Mouse (Mus musculus) embryonic facial prominence, embryonic 14.5 days (tissue): ENCODE results near the gene Adh6b. TPM values are rescaled to one million over a fixed set of nuclear protein-coding genes. Genes with fewer than 3 reads are reported as not detected.

Experiments
- ATAC-seq: fragments of 200-750 bp; cut with Nextera tagmentation; 2 replicates; pipeline ENCODE4 v1.8.0; 2017; ENCODE audit warnings: low read depth, moderate number of reproducible peaks, moderate TSS enrichment
- DNase-seq: peaks from one replicate; pipeline ENCODE4 v3.0.0-alpha.2; 2015; ENCODE audit warnings: low spot score
- H3K27ac ChIP-seq: fragments of 300-500 bp; sonication (generic); replicated peaks from 2 replicates; pipeline ENCODE4 v1.5.1; 2014; ENCODE audit warnings: low read depth, mild to moderate bottlenecking, low read length, moderate library complexity
- H3K27me3 ChIP-seq: fragments of 300-500 bp; sonication (generic); replicated peaks from 2 replicates; pipeline ENCODE4 v1.6.1; 2014; ENCODE audit warnings: low read length; ENCODE audit not compliant: control insufficient read depth, insufficient read depth
- H3K36me3 ChIP-seq: fragments of 300-500 bp; sonication (generic); 2 replicates; pipeline ENCODE4 v1.6.1; 2014; ENCODE audit warnings: low read length, mixed read lengths; ENCODE audit not compliant: control insufficient read depth, insufficient read depth
- H3K4me1 ChIP-seq: fragments of 300-500 bp; sonication (generic); 2 replicates; pipeline ENCODE4 v1.6.1; 2014; ENCODE audit warnings: antibody characterized with exemption, low read length; ENCODE audit not compliant: control insufficient read depth, insufficient read depth
- H3K4me2 ChIP-seq: fragments of 300-500 bp; sonication (generic); 2 replicates; pipeline ENCODE4 v1.6.1; 2014; ENCODE audit warnings: low read depth, mild to moderate bottlenecking, low read length, moderate library complexity, mixed read lengths
- H3K4me3 ChIP-seq: fragments of 300-500 bp; sonication (generic); 2 replicates; pipeline ENCODE4 v1.5.1; 2014; ENCODE audit warnings: low read depth, mild to moderate bottlenecking, low read length
- H3K9ac ChIP-seq: fragments of 300-500 bp; sonication (generic); 2 replicates; pipeline ENCODE4 v1.6.1; 2014; ENCODE audit warnings: low read depth, mild to moderate bottlenecking, low read length, moderate library complexity, mixed read lengths
- H3K9me3 ChIP-seq: fragments of 300-500 bp; sonication (generic); 2 replicates; pipeline ENCODE4 v1.6.1; 2016; ENCODE audit warnings: low read length; ENCODE audit not compliant: control insufficient read depth
- WGBS: fragments of 180-500 bp; shearing (Covaris S2); extraction: QIAGEN DNeasy Blood & Tissue Kit; methylation state at CpG from one replicate; pipeline ENCODE4 v1.1.7; 2014; 5-methylcytosine and 5-hydroxymethylcytosine counted together
- polyA plus RNA-seq: library from polyadenylated mRNA; unstranded; fragments of >200 nt; fragmentation: Nextera tagmentation; extraction: Ambion mirVana; gene quantifications from 2 replicates; pipeline ENCODE4 v1.2.1, GENCODE M21; 2014

The Adh6b gene
- polyA plus RNA-seq, 1 experiment from 2014 or later: 0.51 TPM

GRCm38 (mm10) chr3:138309910-138310309 is 31.7 kb upstream of the Adh6b start:
- Histone ChIP-seq H3K4me3 (no peak overlapping the region), H3K9ac (no peak overlapping the region), H3K9me3 (no peaks in the 10 kb centered on the region), H3K4me2 (no peak overlapping the region), H3K27me3 (no peaks in the 10 kb centered on the region), H3K36me3 (no peaks in the 10 kb centered on the region), H3K4me1 (peaks cover 13% of the 10 kb centered on the region), H3K27ac (no peak overlapping the region)
- WGBS: 84% methylated on average over 8 of the region's 8 CpGs
- peak; percentile 57; the same call in 1 of the 2 replicates for ATAC-seq
- DNase-seq: peak; percentile 67

DNA sequence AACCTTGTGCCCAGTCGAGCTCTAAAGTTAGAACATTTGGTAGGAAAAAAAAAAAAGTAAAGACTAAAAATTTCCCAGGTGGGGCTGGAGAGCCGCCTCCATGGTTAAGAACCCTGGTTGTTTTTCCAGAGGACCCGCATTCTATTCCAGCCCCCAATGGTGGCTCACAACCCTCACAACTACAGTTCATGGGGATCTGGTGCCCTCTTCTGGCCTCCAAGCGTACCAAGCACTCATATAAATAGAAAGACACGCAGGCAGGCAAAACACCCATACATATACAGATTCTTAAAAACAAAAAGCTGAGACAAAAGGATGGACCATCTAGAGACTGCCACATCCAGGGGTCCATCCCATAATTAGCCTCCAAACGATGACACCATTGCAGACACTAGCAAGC is 30.6 kb upstream of the Adh6b start:
- Histone ChIP-seq H3K36me3 (no peaks in the 10 kb centered on the region), H3K9ac (no peak overlapping the region), H3K4me3 (no peak overlapping the region), H3K9me3 (no peaks in the 10 kb centered on the region), H3K4me1 (peaks cover 9% of the 10 kb centered on the region), H3K27ac (no peak overlapping the region), H3K27me3 (no peaks in the 10 kb centered on the region), H3K4me2 (no peak overlapping the region)
- 81% methylated on average over 6 of the region's 6 CpGs for WGBS
- ATAC-seq: no peak
- DNase-seq: no peak

GRCm38 (mm10) chr3:138312965-138313364 is 28.6 kb upstream of the Adh6b start, which contains the start of gene Adh6a:
Gene Adh6a, plus strand, starts transcription at chr3:138313286.
- 84% methylated on average over 5 of the region's 5 CpGs for WGBS
- H3K27me3 ChIP-seq: no peaks in the 10 kb centered on the region

DNA sequence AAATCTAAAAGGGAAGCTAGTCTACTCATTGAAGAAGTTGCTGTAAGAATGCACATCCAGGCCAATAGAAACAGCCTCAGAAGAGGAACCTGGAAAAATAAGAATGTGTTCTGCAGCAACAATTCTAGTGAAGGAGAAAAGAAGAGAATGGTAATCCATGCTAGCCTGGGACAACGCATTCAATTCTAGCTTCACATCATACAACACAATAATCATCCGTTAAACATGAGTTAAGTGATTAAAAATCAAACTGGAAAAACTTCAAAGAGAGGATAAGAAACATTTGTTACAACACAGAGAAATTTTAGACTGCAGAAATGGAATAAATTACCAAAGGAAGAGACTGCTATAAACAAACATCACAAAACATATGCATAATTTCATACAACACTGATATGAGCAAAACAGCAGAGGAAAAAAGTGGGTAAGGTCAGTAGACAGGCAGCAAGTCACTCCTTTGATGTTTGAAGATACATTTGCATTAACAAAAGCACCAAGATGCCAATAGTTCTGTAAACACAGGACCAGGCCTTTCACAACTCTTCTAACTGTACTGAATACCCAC is 24.6 kb upstream of the Adh6b start:
- Histone ChIP-seq H3K27me3 (no peaks in the 10 kb centered on the region), H3K9me3 (no peaks in the 10 kb centered on the region), H3K9ac (no peak overlapping the region), H3K36me3 (no peaks in the 10 kb centered on the region), H3K4me3 (no peak overlapping the region), H3K4me1 (no peaks in the 10 kb centered on the region), H3K27ac (no peak overlapping the region), H3K4me2 (no peak overlapping the region)
- ATAC-seq (no peak), DNase-seq (no peak)
- 67% methylated on average over 2 of the region's 2 CpGs for WGBS

More at GRCm38 (mm10) chr3:138312965-138313364, 28.6 kb upstream of the Adh6b start, which contains the start of gene Adh6a:
- no peak for ATAC-seq
- H3K4me2 ChIP-seq: no peak within 1 kb of the TSS
- H3K4me3 ChIP-seq: no peak within 1 kb of the TSS
- no peak within 1 kb of the TSS for H3K27ac ChIP-seq
- H3K9ac ChIP-seq: no peak within 1 kb of the TSS
- H3K36me3 ChIP-seq: no peaks in the 10 kb centered on the region
- no peaks in the 10 kb centered on the region for H3K4me1 ChIP-seq
- no peaks in the 10 kb centered on the region for H3K9me3 ChIP-seq
- DNase-seq: no peak

DNA sequence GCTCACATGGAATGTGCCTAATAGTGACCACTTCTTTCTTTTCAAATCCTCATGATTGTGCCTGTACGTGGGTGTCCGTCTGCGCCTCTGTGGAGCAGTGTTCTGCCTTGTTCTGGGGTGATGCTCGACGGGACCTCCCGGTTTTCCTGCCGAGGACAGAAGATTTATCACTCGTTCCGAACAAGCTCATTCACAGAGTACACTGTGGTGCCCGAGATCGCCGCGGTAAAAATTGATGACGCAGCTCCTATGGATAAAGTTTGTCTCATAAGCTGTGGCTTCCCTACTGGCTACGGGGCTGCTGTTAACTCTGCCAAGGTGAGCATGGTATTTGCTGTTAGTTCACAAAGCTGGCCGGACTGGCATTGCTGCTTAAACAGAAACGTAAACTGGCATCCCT is 16.6 kb upstream of the Adh6b start:
- no peak overlapping the region for H3K4me3 ChIP-seq
- no peak overlapping the region for H3K9ac ChIP-seq
- no peak overlapping the region for H3K4me2 ChIP-seq
- H3K4me1 ChIP-seq: no peaks in the 10 kb centered on the region
- no peak for DNase-seq
- WGBS: 94% methylated on average over 17 of the region's 17 CpGs
- no peak for ATAC-seq
- no peak overlapping the region for H3K27ac ChIP-seq
- H3K9me3 ChIP-seq: no peaks in the 10 kb centered on the region
- no peaks in the 10 kb centered on the region for H3K27me3 ChIP-seq
- H3K36me3 ChIP-seq: no peaks in the 10 kb centered on the region

GRCm38 (mm10) chr3:138325466-138325865 is 16.1 kb upstream of the Adh6b start:
- Histone ChIP-seq H3K4me2 (no peak overlapping the region), H3K36me3 (no peaks in the 10 kb centered on the region), H3K27me3 (no peaks in the 10 kb centered on the region), H3K4me3 (no peak overlapping the region), H3K4me1 (no peaks in the 10 kb centered on the region), H3K9ac (no peak overlapping the region), H3K9me3 (no peaks in the 10 kb centered on the region), H3K27ac (no peak overlapping the region)
- DNase-seq (no peak), ATAC-seq (no peak)
- 88% methylated on average over 6 of the region's 6 CpGs for WGBS

DNA sequence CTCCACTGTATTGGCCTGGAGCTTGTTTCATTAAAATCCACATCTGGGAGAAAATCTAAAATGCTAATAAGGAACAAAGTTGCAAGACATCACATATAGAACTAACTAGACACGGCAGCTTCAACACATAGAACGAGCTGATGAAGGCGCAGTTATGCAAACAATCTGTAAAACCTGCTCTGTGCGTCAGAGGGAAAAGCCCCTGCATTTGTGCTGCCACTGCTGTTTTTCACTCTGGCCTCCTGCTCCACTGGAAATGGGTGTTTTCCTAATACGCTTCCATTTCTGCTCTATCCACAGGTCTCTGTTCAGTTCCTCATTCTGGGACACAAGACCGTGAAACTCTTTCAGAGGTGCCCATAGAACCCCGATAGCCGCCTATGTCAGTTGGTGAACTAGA is 7.7 kb upstream of the Adh6b start:
- no peak overlapping the region for H3K4me2 ChIP-seq
- 85% methylated on average over 8 of the region's 8 CpGs for WGBS
- DNase-seq: no peak

GRCm38 (mm10) chr3:138334320-138334719 is 7.3 kb upstream of the Adh6b start:
- no peaks in the 10 kb centered on the region for H3K9me3 ChIP-seq
- no peak for ATAC-seq
- no peak overlapping the region for H3K27ac ChIP-seq
- no peak overlapping the region for H3K4me2 ChIP-seq
- no peaks in the 10 kb centered on the region for H3K27me3 ChIP-seq
- H3K9ac ChIP-seq: no peak overlapping the region
- H3K4me1 ChIP-seq: no peaks in the 10 kb centered on the region
- no peak overlapping the region for H3K4me3 ChIP-seq
- H3K36me3 ChIP-seq: no peaks in the 10 kb centered on the region
- 76% methylated on average over 4 of the region's 4 CpGs for WGBS
- DNase-seq: peak; percentile 10

More for the DNA sequence above, 7.7 kb upstream of the Adh6b start:
- Histone ChIP-seq H3K36me3 (no peaks in the 10 kb centered on the region), H3K9ac (no peak overlapping the region), H3K4me1 (no peaks in the 10 kb centered on the region), H3K27me3 (no peaks in the 10 kb centered on the region), H3K27ac (no peak overlapping the region), H3K9me3 (no peaks in the 10 kb centered on the region), H3K4me3 (no peak overlapping the region)
- no peak for ATAC-seq

GRCm38 (mm10) chr3:138335566-138335965 is 6.0 kb upstream of the Adh6b start:
- WGBS: 85% methylated on average over 1 of the region's 1 CpGs
- ATAC-seq (no peak), DNase-seq (no peak)
- Histone ChIP-seq H3K4me2 (no peak overlapping the region), H3K4me1 (no peaks in the 10 kb centered on the region), H3K9me3 (no peaks in the 10 kb centered on the region), H3K4me3 (no peak overlapping the region), H3K27me3 (no peaks in the 10 kb centered on the region), H3K36me3 (no peaks in the 10 kb centered on the region), H3K9ac (no peak overlapping the region), H3K27ac (no peak overlapping the region)
